Mouse (Mus musculus) lung, embryonic 15.5 days (tissue): ENCODE results near the gene Tlr5. TPM values are rescaled to one million over a fixed set of nuclear protein-coding genes. Genes with fewer than 3 reads are reported as not detected.
A peak's percentile ranks its signal among the peaks of the same experiment; 100 is the strongest.

ENCODE experiments used
- ATAC-seq: fragments of 200-750 bp; cut with Nextera tagmentation; 2 replicates; pipeline ENCODE4 v1.8.0; 2017; ENCODE audit warnings: moderate number of reproducible peaks, borderline replicate concordance; ENCODE audit not compliant: low FRiP score, low TSS enrichment; ENCODE audit errors: extremely low read depth
- H3K27ac ChIP-seq: fragments of 300-500 bp; sonication (generic); 2 replicates; pipeline ENCODE4 v1.5.1; 2015; ENCODE audit warnings: moderate library complexity, mild to moderate bottlenecking, inconsistent platforms
- H3K27me3 ChIP-seq: fragments of 300-500 bp; sonication (generic); 2 replicates; pipeline ENCODE4 v1.6.1; 2015; ENCODE audit warnings: inconsistent platforms
- H3K36me3 ChIP-seq: fragments of 300-500 bp; sonication (generic); 2 replicates; pipeline ENCODE4 v1.6.1; 2015; ENCODE audit warnings: inconsistent platforms
- H3K4me1 ChIP-seq: fragments of 300-500 bp; sonication (generic); 2 replicates; pipeline ENCODE4 v1.6.1; 2015; ENCODE audit warnings: inconsistent platforms
- H3K4me2 ChIP-seq: fragments of 300-500 bp; sonication (generic); 2 replicates; pipeline ENCODE4 v1.6.1; 2015; ENCODE audit warnings: inconsistent platforms, mild to moderate bottlenecking, moderate library complexity
- H3K4me3 ChIP-seq: fragments of 300-500 bp; sonication (generic); 2 replicates; pipeline ENCODE4 v1.5.1; 2015; ENCODE audit warnings: mild to moderate bottlenecking, inconsistent platforms
- H3K9ac ChIP-seq: fragments of 300-500 bp; sonication (generic); 2 replicates; pipeline ENCODE4 v1.6.1; 2015; ENCODE audit warnings: inconsistent platforms
- H3K9me3 ChIP-seq: fragments of 300-500 bp; sonication (generic); 2 replicates; pipeline ENCODE4 v1.6.1; 2016; ENCODE audit warnings: inconsistent platforms
- WGBS: fragments of 180-500 bp; shearing (Covaris S2); methylation state at CpG from one replicate; pipeline ENCODE4 v1.1.7; 2015; 5-methylcytosine and 5-hydroxymethylcytosine counted together
- polyA plus RNA-seq: library from polyadenylated mRNA; unstranded; fragments of >200 nt; fragmentation: Nextera tagmentation; extraction: Ambion mirVana; gene quantifications from 2 replicates; pipeline ENCODE4 v1.2.1, GENCODE M21; 2015

The Tlr5 gene
- 1.2 and 1.3 TPM in 2 replicates for polyA plus RNA-seq

GRCm38 (mm10) chr1:182954287-182955046, at the start of gene Tlr5:
Gene Tlr5 (plus strand): TSS chr1:182954788.
- peaks cover 50% of the 10 kb centered on the region for H3K4me1 ChIP-seq
- peak within 1 kb of the TSS; percentile 25; the same call in 1 of the 2 replicates for H3K27ac ChIP-seq
- peak; percentile 56 for ATAC-seq
- peak within 1 kb of the TSS; percentile 83 for H3K4me2 ChIP-seq
- H3K27me3 ChIP-seq = 0 out of 2 replicates have a peak, but pooled peaks cover 3% of the 10 kb centered on the region
- no peaks in the 10 kb centered on the region for H3K9me3 ChIP-seq
- H3K9ac ChIP-seq = peak within 1 kb of the TSS; percentile 56
- 10% methylated on average over 21 of the region's 21 CpGs for WGBS
- H3K4me3 ChIP-seq = peak within 1 kb of the TSS; percentile 48
- H3K36me3 ChIP-seq = no peaks in the 10 kb centered on the region

- ATAC-seq = no peak
- H3K4me2 ChIP-seq = no peak overlapping the region
- no peaks in the 10 kb centered on the region for H3K27me3 ChIP-seq
- H3K36me3 ChIP-seq = no peaks in the 10 kb centered on the region
- no peak overlapping the region for H3K27ac ChIP-seq
- no peak overlapping the region for H3K4me3 ChIP-seq
- WGBS = 21% methylated on average over 3 of the region's 3 CpGs
- no peaks in the 10 kb centered on the region for H3K9me3 ChIP-seq
- H3K9ac ChIP-seq = no peak overlapping the region
- H3K4me1 ChIP-seq = peaks cover 19% of the 10 kb centered on the region
These were observed 48.9 kb upstream of the Tlr5 start for GRCm38 (mm10) chr1:182905669-182906068.

- Histone ChIP-seq H3K27me3 (no peaks in the 10 kb centered on the region), H3K9ac (no peak overlapping the region), H3K27ac (0 out of 2 replicates have a peak overlapping the region, but pooled peaks have one; percentile 41), H3K36me3 (no peaks in the 10 kb centered on the region), H3K4me1 (peaks cover 19% of the 10 kb centered on the region), H3K4me2 (peak overlapping the region; percentile 39), H3K9me3 (no peaks in the 10 kb centered on the region), H3K4me3 (no peak overlapping the region)
- 11% methylated on average over 14 of the region's 14 CpGs for WGBS
- ATAC-seq = peak; percentile 94
These were observed 46.2 kb upstream of the Tlr5 start for GRCm38 (mm10) chr1:182908050-182909036.

DNA sequence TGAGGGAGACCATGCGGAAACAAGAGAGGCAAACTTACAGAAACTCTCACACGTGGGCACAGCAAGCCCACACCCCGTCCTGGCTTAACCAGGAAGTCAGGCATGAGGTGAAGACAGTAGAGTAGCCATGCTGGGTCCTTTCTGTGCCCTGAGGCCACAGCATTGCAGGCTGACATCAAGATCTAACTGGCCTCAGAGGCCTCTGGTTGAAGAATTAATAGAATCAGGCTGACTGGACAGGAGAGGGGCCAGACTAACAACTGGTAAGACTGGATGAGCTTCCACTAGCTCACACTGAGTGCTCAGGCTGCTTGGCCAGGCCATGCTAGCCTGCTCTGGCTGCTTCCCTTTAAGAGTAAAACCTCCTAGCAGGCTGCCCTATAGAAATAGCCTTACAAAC, 45.5 kb upstream of the Tlr5 start:
- Histone ChIP-seq H3K4me1 (peaks cover 19% of the 10 kb centered on the region), H3K4me2 (no peak overlapping the region), H3K4me3 (no peak overlapping the region), H3K9ac (no peak overlapping the region), H3K27me3 (no peaks in the 10 kb centered on the region), H3K27ac (no peak overlapping the region), H3K9me3 (no peaks in the 10 kb centered on the region), H3K36me3 (no peaks in the 10 kb centered on the region)
- 69% methylated on average over 3 of the region's 3 CpGs for WGBS
- no peak for ATAC-seq

DNA sequence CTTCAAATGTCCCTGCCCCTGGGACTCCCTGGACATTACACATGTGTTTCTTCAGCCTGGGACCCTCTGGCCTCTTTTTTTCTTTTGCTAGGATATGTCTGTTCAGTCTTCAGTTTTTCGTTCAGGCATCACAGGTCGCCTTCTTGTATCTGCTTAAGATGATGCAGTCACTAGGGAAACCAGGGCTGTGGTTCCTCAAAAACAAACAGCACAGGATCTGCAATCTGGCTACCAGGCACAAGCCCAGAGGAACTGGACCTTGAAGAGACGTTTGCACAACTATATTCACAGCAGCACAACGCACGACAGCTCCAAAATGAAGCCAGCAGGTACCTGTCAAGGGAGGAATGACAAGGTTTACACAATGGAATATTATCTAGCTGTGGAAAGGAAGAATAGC, 45.0 kb upstream of the Tlr5 start:
- Histone ChIP-seq H3K36me3 (no peaks in the 10 kb centered on the region), H3K9me3 (no peaks in the 10 kb centered on the region), H3K27me3 (no peaks in the 10 kb centered on the region), H3K27ac (no peak overlapping the region), H3K4me2 (no peak overlapping the region), H3K4me3 (no peak overlapping the region), H3K4me1 (peaks cover 19% of the 10 kb centered on the region), H3K9ac (no peak overlapping the region)
- WGBS = 76% methylated on average over 5 of the region's 5 CpGs
- no peak for ATAC-seq

- WGBS = 73% methylated on average over 2 of the region's 2 CpGs
- Histone ChIP-seq H3K4me1 (peaks cover 15% of the 10 kb centered on the region), H3K4me2 (no peak overlapping the region), H3K27me3 (no peaks in the 10 kb centered on the region), H3K9ac (no peak overlapping the region), H3K9me3 (no peaks in the 10 kb centered on the region), H3K36me3 (no peaks in the 10 kb centered on the region), H3K4me3 (no peak overlapping the region), H3K27ac (no peak overlapping the region)
- no peak for ATAC-seq
These were observed 42.0 kb upstream of the Tlr5 start for GRCm38 (mm10) chr1:182912591-182912990.

DNA sequence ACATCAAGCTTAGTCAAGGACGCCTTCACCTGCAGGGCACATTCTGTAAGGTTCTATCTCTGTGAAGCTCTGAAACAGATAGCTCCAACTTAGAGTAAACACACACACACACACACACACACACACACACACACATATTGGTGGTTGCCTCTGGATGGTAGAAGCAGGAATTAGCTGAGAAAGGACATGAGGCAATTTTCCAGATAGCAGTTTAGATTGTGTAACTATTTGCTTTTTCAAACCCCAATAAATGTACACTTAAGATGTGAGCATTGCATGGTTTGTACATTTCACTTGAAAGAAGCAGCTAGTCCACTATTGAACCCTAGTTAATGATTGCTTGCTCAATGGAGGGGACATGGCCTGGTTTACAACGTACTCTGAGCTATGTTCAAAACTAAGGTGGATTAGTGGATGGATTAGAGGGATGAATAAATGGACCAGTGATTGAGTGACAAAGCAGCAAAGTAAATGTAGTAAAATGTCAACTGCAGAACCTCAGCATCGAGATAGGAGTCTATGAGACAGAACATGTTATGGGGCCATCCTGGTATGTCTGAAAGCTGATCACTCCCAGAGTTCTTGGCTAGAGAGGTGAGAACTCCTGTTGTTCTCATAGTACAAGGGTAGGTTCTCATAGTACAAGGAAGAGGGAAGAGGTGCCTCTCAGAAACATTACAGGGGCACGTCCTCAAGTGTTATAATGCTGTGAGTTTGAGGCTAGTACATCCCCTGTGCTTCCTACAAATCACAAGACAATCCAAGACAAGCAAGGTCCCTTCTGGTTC, 40.3 kb upstream of the Tlr5 start:
- H3K4me3 ChIP-seq = no peak overlapping the region
- no peaks in the 10 kb centered on the region for H3K36me3 ChIP-seq
- no peak overlapping the region for H3K27ac ChIP-seq
- no peaks in the 10 kb centered on the region for H3K4me1 ChIP-seq
- no peak overlapping the region for H3K4me2 ChIP-seq
- 74% methylated on average over 4 of the region's 4 CpGs for WGBS
- ATAC-seq = no peak
- no peaks in the 10 kb centered on the region for H3K9me3 ChIP-seq
- no peak overlapping the region for H3K9ac ChIP-seq
- H3K27me3 ChIP-seq = no peaks in the 10 kb centered on the region

DNA sequence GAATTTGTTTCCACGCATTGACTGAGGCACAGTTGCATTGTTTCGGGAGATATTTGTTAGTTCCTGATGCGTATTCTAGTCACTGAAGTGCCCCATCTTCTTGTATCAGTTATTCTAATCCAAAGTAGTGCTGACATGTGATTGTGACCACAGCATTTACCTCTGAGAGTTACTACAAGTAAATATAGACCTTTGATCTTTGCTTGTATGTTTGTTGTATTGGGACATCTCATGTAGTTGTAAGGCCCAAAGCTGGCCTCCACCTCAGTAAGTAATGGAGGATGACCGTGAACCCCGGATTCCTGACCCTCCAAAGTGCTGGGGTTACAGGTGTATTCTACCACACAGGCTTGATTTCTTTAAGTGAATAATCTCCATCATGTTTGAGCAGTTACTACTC, 38.4 kb upstream of the Tlr5 start:
- H3K36me3 ChIP-seq = no peaks in the 10 kb centered on the region
- no peak overlapping the region for H3K4me3 ChIP-seq
- H3K27me3 ChIP-seq = no peaks in the 10 kb centered on the region
- H3K27ac ChIP-seq = no peak overlapping the region
- H3K4me2 ChIP-seq = no peak overlapping the region
- H3K9me3 ChIP-seq = no peaks in the 10 kb centered on the region
- 94% methylated on average over 5 of the region's 5 CpGs for WGBS
- no peak overlapping the region for H3K9ac ChIP-seq
- ATAC-seq = no peak
- H3K4me1 ChIP-seq = no peaks in the 10 kb centered on the region

GRCm38 (mm10) chr1:182918718-182919346, 35.8 kb upstream of the Tlr5 start:
- Histone ChIP-seq H3K9ac (no peak overlapping the region), H3K36me3 (no peaks in the 10 kb centered on the region), H3K4me2 (no peak overlapping the region), H3K27me3 (no peaks in the 10 kb centered on the region), H3K9me3 (no peaks in the 10 kb centered on the region), H3K27ac (no peak overlapping the region), H3K4me1 (no peaks in the 10 kb centered on the region), H3K4me3 (no peak overlapping the region)
- 45% methylated on average over 8 of the region's 8 CpGs for WGBS
- no peak for ATAC-seq

- Histone ChIP-seq H3K4me2 (no peak overlapping the region), H3K9me3 (no peaks in the 10 kb centered on the region), H3K36me3 (no peaks in the 10 kb centered on the region), H3K27me3 (no peaks in the 10 kb centered on the region), H3K4me1 (no peaks in the 10 kb centered on the region), H3K9ac (no peak overlapping the region), H3K4me3 (no peak overlapping the region), H3K27ac (no peak overlapping the region)
- no peak for ATAC-seq
- 73% methylated on average over 4 of the region's 4 CpGs for WGBS
These were observed 31.8 kb upstream of the Tlr5 start for GRCm38 (mm10) chr1:182922824-182923223.

DNA sequence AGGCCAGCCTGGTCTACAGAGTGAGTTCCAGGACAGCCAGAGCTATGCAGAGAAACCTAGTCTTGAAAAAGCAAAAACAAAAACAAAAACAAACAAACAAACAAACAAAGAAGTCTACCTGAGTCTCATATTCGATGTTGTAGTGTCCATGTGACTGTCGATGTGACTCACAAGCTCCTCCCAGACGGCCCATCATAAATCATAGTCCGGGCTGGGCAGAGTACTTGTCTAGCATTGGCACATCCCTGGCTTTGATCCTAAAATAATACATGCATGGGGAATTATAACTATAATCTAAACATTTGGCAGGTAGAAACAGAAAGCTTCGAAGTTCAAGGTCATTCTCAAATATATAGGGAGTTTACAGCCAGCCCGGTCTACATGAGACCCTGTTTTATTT, 28.1 kb upstream of the Tlr5 start:
- 82% methylated on average over 6 of the region's 6 CpGs for WGBS
- no peak overlapping the region for H3K27ac ChIP-seq

More for the DNA sequence above, 28.1 kb upstream of the Tlr5 start:
- H3K4me1 ChIP-seq = no peaks in the 10 kb centered on the region
- H3K36me3 ChIP-seq = no peaks in the 10 kb centered on the region
- no peak overlapping the region for H3K4me3 ChIP-seq
- ATAC-seq = no peak
- no peaks in the 10 kb centered on the region for H3K9me3 ChIP-seq
- no peak overlapping the region for H3K9ac ChIP-seq
- H3K4me2 ChIP-seq = no peak overlapping the region
- no peaks in the 10 kb centered on the region for H3K27me3 ChIP-seq
